Mouse (Mus musculus): ENCODE results near the gene Gm9508. TPM values are rescaled to one million over a fixed set of nuclear protein-coding genes. Genes with fewer than 3 reads are reported as not detected.
"Not testable (repeated sequence)": the region's sequence is repeated elsewhere in the genome, so short reads cannot be mapped to it uniquely, and the experiment has no call there.

The Gm9508 gene
- total RNA-seq (2021) = not detected
- long read RNA-seq = 0 reads

DNA sequence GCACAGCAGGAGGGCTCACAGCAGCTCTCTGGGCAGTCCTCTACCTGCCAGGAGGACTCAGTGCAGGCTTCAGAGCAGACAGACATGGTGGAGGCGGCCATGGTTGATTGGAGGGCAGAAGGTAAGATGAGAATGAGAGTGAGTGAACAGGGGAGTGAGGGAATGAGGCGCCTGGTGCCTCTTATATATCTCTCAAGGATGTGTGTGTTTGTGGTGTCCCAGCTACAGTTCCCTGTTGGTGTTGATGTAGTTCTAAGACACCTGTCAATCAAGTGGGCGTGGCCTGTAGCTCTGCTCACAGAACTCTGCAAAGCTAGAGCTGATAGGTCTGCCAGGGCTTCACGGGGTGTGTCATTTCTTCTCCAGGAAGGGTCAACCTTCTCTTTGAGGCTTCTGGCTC is at the start of gene Gm9508:
Gm9508 (minus strand) TSS at position 101 of the 400 bp plus-strand sequence.
- no peak for DNase-seq (ENCODE audit: low spot score in 2 of 2)

- peak in 1 of 2 experiments; percentile 16 for DNase-seq (ENCODE audit: low spot score in 2 of 2)
Measured at GRCm38 (mm10) chr10:77741924-77742688, 45.1 kb upstream of the Gm9508 start, which contains the start of gene Gm18596. TSS of gene Gm18596 (minus strand) at chr10:77742638.

DNA sequence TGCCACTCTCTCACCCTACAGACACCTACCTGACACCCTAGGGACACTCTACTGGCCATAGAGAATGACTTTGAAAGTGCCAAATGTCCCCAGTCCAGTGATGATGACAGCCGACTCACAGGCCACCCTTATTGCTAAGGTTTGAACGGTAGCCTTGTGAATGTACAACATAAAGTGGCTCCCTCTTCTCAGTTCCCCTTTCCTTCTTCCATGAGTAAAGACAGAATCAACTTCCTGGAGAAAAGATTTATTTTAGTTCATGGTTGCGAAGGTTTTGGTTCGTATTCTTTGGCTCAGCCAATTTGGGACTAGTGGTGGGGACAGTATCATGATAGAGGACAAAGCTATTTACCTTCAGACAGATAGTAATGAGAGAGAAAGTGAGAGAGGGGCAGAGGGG is 41.9 kb upstream of the Gm9508 start:
- no peak for DNase-seq (ENCODE audit: low spot score in 2 of 2)

DNA sequence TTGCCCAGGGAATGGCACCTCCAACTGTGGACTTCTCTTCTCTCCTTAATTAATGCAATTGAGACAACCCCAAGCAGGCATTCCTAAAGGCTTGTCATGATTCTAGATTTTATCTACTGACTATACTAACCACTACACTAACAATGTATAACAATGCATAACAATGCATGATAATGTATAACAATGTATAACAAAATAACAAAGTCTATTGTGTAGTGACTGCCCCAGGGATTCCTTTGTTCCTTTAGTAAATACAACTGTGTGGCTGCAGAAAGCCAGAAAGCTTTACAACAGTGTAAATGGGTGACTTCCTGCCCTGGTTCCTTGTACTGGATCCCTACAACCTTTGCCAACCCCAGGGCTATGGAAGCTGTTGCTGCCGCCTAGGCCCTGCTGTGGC is 38.9 kb upstream of the Gm9508 start:
- DNase-seq (ENCODE audit: low spot score in 2 of 2) = no peak

GRCm38 (mm10) chr10:77729241-77729640 is 32.2 kb upstream of the Gm9508 start:
- DNase-seq (ENCODE audit: low spot score in 2 of 2) = no peak

DNA sequence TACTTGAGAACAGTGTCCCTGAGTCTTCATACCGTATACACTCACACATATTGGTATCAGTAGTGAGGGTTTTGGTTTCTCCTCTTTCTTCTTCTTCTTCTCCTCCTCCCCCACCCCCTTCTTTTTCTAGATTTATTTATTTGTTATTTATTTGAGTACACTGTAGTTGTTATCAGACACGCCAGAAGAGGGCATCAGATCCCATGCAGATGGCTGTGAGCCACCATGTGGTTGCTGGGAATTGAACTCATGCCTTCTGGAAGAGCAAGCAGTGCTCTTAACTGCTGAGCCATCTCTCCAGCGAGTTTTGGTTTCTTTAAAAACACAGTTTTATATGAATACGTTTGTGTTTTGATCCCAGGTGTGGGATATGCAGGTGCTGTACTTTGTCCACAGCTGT is 31.2 kb upstream of the Gm9508 start:
- DNase-seq (ENCODE audit: low spot score in 2 of 2) = peak in 1 of 2 experiments; percentile 13

- no peak for DNase-seq (ENCODE audit: low spot score in 2 of 2)
Measured at GRCm38 (mm10) chr10:77726186-77726585, 29.2 kb upstream of the Gm9508 start, which contains the start of gene Gm10100. TSS of gene Gm10100 (plus strand) at chr10:77726486.

- no peak for DNase-seq (ENCODE audit: low spot score in 2 of 2)
Measured at GRCm38 (mm10) chr10:77724855-77725254, 27.8 kb upstream of the Gm9508 start.

- DNase-seq (ENCODE audit: low spot score in 2 of 2) = not testable (repeated sequence)
Measured at GRCm38 (mm10) chr10:77720299-77720698, 23.3 kb upstream of the Gm9508 start, which contains the start of gene Krtap12-1. TSS of gene Krtap12-1 (plus strand) at chr10:77720599.

- DNase-seq (ENCODE audit: low spot score in 2 of 2) = no peak
Measured at GRCm38 (mm10) chr10:77715507-77715906, 18.5 kb upstream of the Gm9508 start, which contains the start of gene Gm10142. TSS of gene Gm10142 (plus strand) at chr10:77715807.

- no peak for DNase-seq (ENCODE audit: low spot score in 2 of 2)
Measured at GRCm38 (mm10) chr10:77713734-77714133, 16.7 kb upstream of the Gm9508 start.

DNA sequence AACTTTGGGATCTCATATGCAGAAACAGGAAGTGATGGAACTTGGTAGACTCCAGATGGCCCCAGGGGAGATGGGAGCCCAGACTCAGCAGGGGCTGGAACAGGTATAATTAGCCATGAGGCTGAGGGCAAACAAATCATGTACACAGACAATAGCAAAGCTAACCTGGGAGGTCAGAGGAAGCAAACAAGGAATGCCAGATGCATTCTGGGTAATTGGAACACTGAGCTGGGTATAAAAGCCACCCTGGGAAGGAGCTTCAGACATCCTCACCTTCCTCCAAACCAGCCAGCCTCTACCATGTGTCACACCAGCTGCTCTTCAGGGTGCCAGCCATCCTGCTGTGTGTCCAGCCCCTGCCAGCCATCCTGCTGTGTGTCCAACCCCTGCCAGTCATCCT is 14.1 kb upstream of the Gm9508 start, which contains the start of gene Gm10024:
Gm10024 (plus strand) TSS at position 301 of the 400 bp plus-strand sequence.
- DNase-seq (ENCODE audit: low spot score in 2 of 2) = not testable (repeated sequence)

- peak in 1 of 2 experiments; percentile 14 for DNase-seq (ENCODE audit: low spot score in 2 of 2)
Measured at GRCm38 (mm10) chr10:77709831-77710230, 12.8 kb upstream of the Gm9508 start.

DNA sequence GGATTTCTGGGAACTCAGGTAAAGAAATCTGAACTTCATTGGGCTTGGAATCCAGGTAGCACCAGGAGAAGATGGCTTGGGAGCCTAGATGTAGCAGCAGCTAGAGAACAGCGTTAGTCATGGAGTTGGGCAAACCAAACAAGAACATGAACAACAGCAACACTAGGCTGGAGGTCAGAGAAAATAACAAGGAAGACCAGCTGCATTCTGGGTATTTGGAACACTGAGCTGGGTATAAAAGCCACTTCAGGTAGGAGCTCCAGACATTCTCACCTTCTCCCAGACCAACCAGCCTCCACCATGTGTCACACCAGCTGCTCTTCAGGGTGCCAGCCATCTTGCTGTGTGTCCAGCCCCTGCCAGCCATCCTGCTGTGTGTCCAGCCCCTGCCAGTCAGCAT is 9.3 kb upstream of the Gm9508 start, which contains the start of gene Gm10272:
Gm10272 (plus strand) TSS at position 301 of the 400 bp plus-strand sequence.
- no peak for DNase-seq (ENCODE audit: low spot score in 2 of 2)

- DNase-seq (ENCODE audit: low spot score in 2 of 2) = not testable (repeated sequence)
Measured at GRCm38 (mm10) chr10:77690356-77690807, 6.7 kb downstream of the Gm9508 start, which contains the start of gene Gm19402. TSS of gene Gm19402 (minus strand) at chr10:77690757.

DNA sequence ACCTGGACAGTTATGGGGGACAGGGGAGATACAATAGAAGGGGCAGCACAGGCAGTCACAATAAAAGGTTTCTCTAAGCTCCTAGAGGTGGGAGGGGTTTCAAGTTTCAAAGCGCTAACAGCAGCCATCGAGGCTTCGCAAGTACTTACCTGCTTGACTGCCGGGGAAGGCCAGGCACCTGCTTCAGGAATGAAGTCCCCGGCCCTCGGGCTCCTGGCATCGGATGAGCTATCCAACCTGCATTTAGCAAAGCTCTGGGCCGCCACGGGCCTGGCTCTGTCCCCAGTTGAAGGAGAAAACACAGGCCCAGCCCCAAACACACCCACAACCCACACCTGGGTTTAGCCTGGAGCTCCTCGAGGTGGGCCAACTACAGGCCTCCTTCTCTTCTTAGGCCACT is 10.0 kb downstream of the Gm9508 start:
- DNase-seq (ENCODE audit: low spot score in 2 of 2) = no peak

GRCm38 (mm10) chr10:77685895-77686664 is 11.0 kb downstream of the Gm9508 start, which contains the start of gene Tspear:
TSS of gene Tspear (plus strand) at chr10:77686569.
- no peak for DNase-seq (ENCODE audit: low spot score in 2 of 2)

GRCm38 (mm10) chr10:77684181-77684580 is 12.9 kb downstream of the Gm9508 start:
- no peak for DNase-seq (ENCODE audit: low spot score in 2 of 2)

DNA sequence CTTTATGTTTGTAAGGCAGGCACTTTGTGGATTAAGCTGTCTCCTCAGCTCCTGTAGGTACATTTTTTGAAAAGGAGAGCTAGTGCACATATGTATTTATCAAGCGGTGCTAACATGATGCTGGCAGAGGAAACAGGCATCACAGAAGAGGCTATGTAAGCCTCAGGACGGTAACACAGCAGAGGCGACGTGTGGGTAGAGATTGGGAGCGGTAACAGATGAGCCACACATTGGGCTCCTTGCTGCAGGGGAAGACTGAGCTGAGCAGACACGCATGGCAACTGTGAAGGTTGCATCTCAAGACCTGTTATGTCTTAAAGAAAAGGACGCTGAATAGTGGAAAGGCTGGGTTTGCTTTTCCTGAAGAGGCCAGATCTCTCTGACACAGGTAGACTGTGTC is 14.0 kb downstream of the Gm9508 start:
- peak in 1 of 2 experiments; percentile 31 for DNase-seq (ENCODE audit: low spot score in 2 of 2)

GRCm38 (mm10) chr10:77677562-77677961 is 19.5 kb downstream of the Gm9508 start:
- no peak for DNase-seq (ENCODE audit: low spot score in 2 of 2)

DNA sequence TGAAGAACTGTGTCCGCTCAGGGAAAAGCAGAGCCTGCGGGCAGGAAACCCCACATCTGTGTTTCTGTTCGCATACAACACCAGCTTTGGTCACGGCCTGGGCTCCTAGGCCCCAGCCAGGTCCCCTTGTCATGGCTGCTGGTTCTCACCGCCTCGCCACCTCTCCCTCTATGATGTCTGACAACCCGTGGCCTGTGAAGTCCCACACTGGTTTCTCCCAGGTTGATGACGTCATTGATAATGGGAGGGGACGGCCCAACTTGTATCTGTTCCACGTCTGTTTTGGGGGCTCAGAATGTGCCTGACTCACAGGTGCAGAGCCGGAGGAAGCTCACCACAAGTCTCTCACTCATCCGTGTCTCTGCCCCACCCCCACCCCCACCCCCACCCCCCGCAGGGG is 23.3 kb downstream of the Gm9508 start:
- DNase-seq (ENCODE audit: low spot score in 2 of 2) = no peak
